Mouse (Mus musculus) CH12.LX (cell line): ENCODE measurements around the gene Gm28048. TPM values are rescaled to one million over a fixed set of nuclear protein-coding genes. Genes with fewer than 3 reads are reported as not detected.

Experiments used
- DNase-seq: peaks from one replicate; pipeline ENCODE4 v3.0.0-alpha.2; 2013; ENCODE audit errors: extremely low read depth
- H3K27ac ChIP-seq: 2 replicates; pipeline ENCODE4 v1.5.1; 2012; ENCODE audit warnings: low read depth, mild to moderate bottlenecking, control low read depth, moderate library complexity; ENCODE audit not compliant: insufficient read depth
- H3K27me3 ChIP-seq: replicated peaks from 2 replicates; pipeline ENCODE3; 2012; ENCODE audit warnings: inconsistent platforms
- H3K36me3 ChIP-seq, 2 experiments: replicated peaks in 1 of 2; 2 replicates each; pipeline versions ENCODE3 to v1.6.1; 2012; ENCODE audit warnings: inconsistent platforms in 1 of 2, low read length in 1 of 2, mild to moderate bottlenecking in 1 of 2, mixed read lengths in 1 of 2, moderate library complexity in 1 of 2; ENCODE audit not compliant: control insufficient read depth in 1 of 2, insufficient read depth in 1 of 2
- H3K4me1 ChIP-seq, 2 experiments: 2 replicates each; pipeline ENCODE4 v1.6.1; 2012; ENCODE audit warnings: inconsistent platforms in 1 of 2, moderate library complexity in 1 of 2; ENCODE audit not compliant: insufficient read depth in 2 of 2, control insufficient read depth in 1 of 2
- H3K4me2 ChIP-seq: 2 replicates; pipeline ENCODE4 v1.6.1; 2012; ENCODE audit warnings: low read depth, mild to moderate bottlenecking, control low read depth; ENCODE audit not compliant: poor library complexity, insufficient read depth, severe bottlenecking
- H3K4me3 ChIP-seq, 3 experiments: fragments of 150-350 bp in 1 of 3; sonication (generic) in 1 of 3; replicated peaks in 1 of 3; 2 replicates each; pipeline versions ENCODE3 to v1.5.1; 2011 to 2012; ENCODE audit warnings: low read depth in 2 of 3, low read length in 2 of 3, mild to moderate bottlenecking in 2 of 3, moderate library complexity in 2 of 3, control low read depth in 1 of 3, improper control_type of control experiment in 1 of 3, inconsistent platforms in 1 of 3, mixed read lengths in 1 of 3; ENCODE audit not compliant: poor library complexity in 1 of 3
- H3K79me2 ChIP-seq: replicated peaks from 2 replicates; pipeline ENCODE4 v1.6.1; 2012; ENCODE audit warnings: mild to moderate bottlenecking, moderate library complexity; ENCODE audit not compliant: control insufficient read depth, poor library complexity, insufficient read depth, severe bottlenecking; ENCODE audit errors: extremely low read depth
- H3K9ac ChIP-seq: 2 replicates; pipeline ENCODE4 v1.6.1; 2012; ENCODE audit warnings: low read depth, mild to moderate bottlenecking, control low read depth, moderate library complexity; ENCODE audit not compliant: insufficient read depth
- H3K9me3 ChIP-seq: replicated peaks from 2 replicates; pipeline ENCODE3; 2012; ENCODE audit warnings: low read length, inconsistent platforms, mixed read lengths
- BHLHE40 ChIP-seq: IDR thresholded peaks from 2 replicates; pipeline ENCODE4 v1.6.1; 2011; ENCODE audit warnings: mild to moderate bottlenecking, low read depth, low read length, improper control_type of control experiment
- CHD1 ChIP-seq: IDR thresholded peaks from 2 replicates; pipeline ENCODE4 v1.6.1; 2012; ENCODE audit warnings: low read depth, low read length, improper control_type of control experiment, inconsistent platforms
- CTCF ChIP-seq, 2 experiments: IDR thresholded peaks in 1 of 2; conservative IDR thresholded peaks in 1 of 2; 2 replicates each; pipeline ENCODE4 v1.5.1; 2011 to 2012; ENCODE audit warnings: low read depth in 2 of 2, low read length in 2 of 2, improper control_type of control experiment in 1 of 2, inconsistent platforms in 1 of 2, mild to moderate bottlenecking in 1 of 2, moderate library complexity in 1 of 2
- E2F4 ChIP-seq: IDR thresholded peaks from 2 replicates; pipeline ENCODE4 v1.6.1; 2011; ENCODE audit warnings: low read depth, low read length, improper control_type of control experiment; ENCODE audit not compliant: insufficient replicate concordance
- ELF1 ChIP-seq: IDR thresholded peaks from 2 replicates; pipeline ENCODE4 v1.6.1; 2014; ENCODE audit warnings: low read depth, mild to moderate bottlenecking, inconsistent platforms, low read length, improper control_type of control experiment
- EP300 ChIP-seq: IDR thresholded peaks from 2 replicates; pipeline ENCODE4 v1.6.1; 2011; ENCODE audit warnings: low read length, improper control_type of control experiment
- ETS1 ChIP-seq: conservative IDR thresholded peaks from 2 replicates; pipeline ENCODE4 v1.6.1; 2012; ENCODE audit warnings: low read depth, mild to moderate bottlenecking, inconsistent platforms, low read length, improper control_type of control experiment, moderate library complexity
- GABPA ChIP-seq: IDR thresholded peaks from 2 replicates; pipeline ENCODE4 v1.6.1; 2012; ENCODE audit warnings: low read depth, low read length, improper control_type of control experiment, inconsistent platforms; ENCODE audit not compliant: insufficient replicate concordance
- HCFC1 ChIP-seq: IDR thresholded peaks from 2 replicates; pipeline ENCODE4 v1.6.1; 2012; ENCODE audit warnings: low read depth, mild to moderate bottlenecking, inconsistent platforms, low read length, improper control_type of control experiment
- IRF4 ChIP-seq: IDR thresholded peaks from 2 replicates; pipeline ENCODE4 v1.6.1; 2014; ENCODE audit warnings: low read depth, mild to moderate bottlenecking, inconsistent platforms, low read length, improper control_type of control experiment
- JUN ChIP-seq: IDR thresholded peaks from 2 replicates; pipeline ENCODE4 v1.6.1; 2011; ENCODE audit warnings: low read depth, mild to moderate bottlenecking, low read length, improper control_type of control experiment, moderate library complexity; ENCODE audit not compliant: insufficient read depth
- JUND ChIP-seq: conservative IDR thresholded peaks from 2 replicates; pipeline ENCODE4 v1.6.1; 2011; ENCODE audit warnings: low read depth, low read length, improper control_type of control experiment
- KAT2A ChIP-seq: IDR thresholded peaks from 2 replicates; pipeline ENCODE4 v1.6.1; 2012; ENCODE audit warnings: low read length, improper control_type of control experiment, inconsistent platforms; ENCODE audit not compliant: insufficient replicate concordance
- MAFK ChIP-seq: IDR thresholded peaks from 2 replicates; pipeline ENCODE4 v1.6.1; 2011; ENCODE audit warnings: low read length, improper control_type of control experiment; ENCODE audit not compliant: insufficient replicate concordance
- MAX ChIP-seq: IDR thresholded peaks from 2 replicates; pipeline ENCODE4 v1.6.1; 2011; ENCODE audit warnings: low read length, improper control_type of control experiment
- MAZ ChIP-seq: IDR thresholded peaks from 2 replicates; pipeline ENCODE4 v1.6.1; 2012; ENCODE audit warnings: low read depth, mild to moderate bottlenecking, inconsistent platforms, low read length, improper control_type of control experiment, moderate library complexity
- MEF2A ChIP-seq: IDR thresholded peaks from 2 replicates; pipeline ENCODE4 v1.6.1; 2014; ENCODE audit warnings: low read depth, mild to moderate bottlenecking, inconsistent platforms, low read length, improper control_type of control experiment, borderline replicate concordance
- MXI1 ChIP-seq: IDR thresholded peaks from 2 replicates; pipeline ENCODE4 v1.6.1; 2011; ENCODE audit warnings: mild to moderate bottlenecking, low read depth, low read length, improper control_type of control experiment
- MYC ChIP-seq: IDR thresholded peaks from 2 replicates; pipeline ENCODE4 v1.6.1; 2011; ENCODE audit warnings: low read depth, mild to moderate bottlenecking, improper control_type of control experiment, low read length
- NELFE ChIP-seq: IDR thresholded peaks from 2 replicates; pipeline ENCODE4 v1.6.1; 2011; ENCODE audit warnings: low read depth, low read length, improper control_type of control experiment
- NRF1 ChIP-seq: IDR thresholded peaks from 2 replicates; pipeline ENCODE4 v1.6.1; 2014; ENCODE audit warnings: low read depth, mild to moderate bottlenecking, inconsistent platforms, low read length, improper control_type of control experiment, moderate library complexity
- POLR2AphosphoS2 ChIP-seq: IDR thresholded peaks from 2 replicates; pipeline ENCODE4 v1.6.1; 2011; ENCODE audit warnings: low read depth, low read length, improper control_type of control experiment
- RAD21 ChIP-seq: IDR thresholded peaks from 2 replicates; pipeline ENCODE4 v1.6.1; 2011; ENCODE audit warnings: low read depth, mild to moderate bottlenecking, low read length, improper control_type of control experiment, moderate library complexity
- SIN3A ChIP-seq: IDR thresholded peaks from 2 replicates; pipeline ENCODE4 v1.6.1; 2012; ENCODE audit warnings: low read length, improper control_type of control experiment, inconsistent platforms
- TBP ChIP-seq: conservative IDR thresholded peaks from 2 replicates; pipeline ENCODE4 v1.6.1; 2011; ENCODE audit warnings: low read depth, low read length, improper control_type of control experiment
- TCF12 ChIP-seq: IDR thresholded peaks from 2 replicates; pipeline ENCODE4 v1.6.1; 2014; ENCODE audit warnings: low read depth, mild to moderate bottlenecking, inconsistent platforms, low read length, improper control_type of control experiment
- UBTF ChIP-seq: IDR thresholded peaks from 2 replicates; pipeline ENCODE4 v1.6.1; 2012; ENCODE audit warnings: low read depth, mild to moderate bottlenecking, inconsistent platforms, low read length, improper control_type of control experiment, moderate library complexity
- ZC3H11A ChIP-seq: IDR thresholded peaks from 2 replicates; pipeline ENCODE4 v1.6.1; 2012; ENCODE audit warnings: low read depth, mild to moderate bottlenecking, inconsistent platforms, low read length, improper control_type of control experiment
- ZMIZ1 ChIP-seq: IDR thresholded peaks from 2 replicates; pipeline ENCODE4 v1.6.1; 2012; ENCODE audit warnings: low read depth, mild to moderate bottlenecking, inconsistent platforms, low read length, improper control_type of control experiment
- dilution Hi-C: fragments of 300-500 bp; cut with MboI; formaldehyde crosslinking; loops from 2 replicates; pipeline ENCODE4 v1.14.3; 2020; ENCODE audit warnings: low sequenced_read_pairs; ENCODE audit not compliant: extremely low pct_unique_long_range_greater_than_20kb, extremely low pct_ligation_motif_present
- in situ Hi-C: fragments of 300-500 bp; cut with MboI; formaldehyde crosslinking; loops from 3 replicates; pipeline ENCODE4 v1.14.3; 2019; ENCODE audit warnings: low sequenced_read_pairs, low pct_ligation_motif_present, low pct_unique_long_range_greater_than_20kb, mixed read lengths
- polyA plus RNA-seq: library from polyadenylated mRNA; unstranded; fragments of >175 nt; gene quantifications from 2 replicates; pipeline ENCODE4 v1.2.1, GENCODE M21; 2012; ENCODE audit warnings: low read depth; ENCODE audit not compliant: insufficient read length
- total RNA-seq, 2 experiments: library from RNA; depleted of rRNA; stranded (reverse); fragments of 300-350 nt in 1 of 2; fragments of >200 nt in 1 of 2; gene quantifications; 2 replicates each; pipeline ENCODE4 v1.2.3; 2012 to 2014

The Gm28048 gene
- total and polyA plus RNA-seq, 3 experiments: 32.6 to 93.3 (median 59.5) TPM

DNA sequence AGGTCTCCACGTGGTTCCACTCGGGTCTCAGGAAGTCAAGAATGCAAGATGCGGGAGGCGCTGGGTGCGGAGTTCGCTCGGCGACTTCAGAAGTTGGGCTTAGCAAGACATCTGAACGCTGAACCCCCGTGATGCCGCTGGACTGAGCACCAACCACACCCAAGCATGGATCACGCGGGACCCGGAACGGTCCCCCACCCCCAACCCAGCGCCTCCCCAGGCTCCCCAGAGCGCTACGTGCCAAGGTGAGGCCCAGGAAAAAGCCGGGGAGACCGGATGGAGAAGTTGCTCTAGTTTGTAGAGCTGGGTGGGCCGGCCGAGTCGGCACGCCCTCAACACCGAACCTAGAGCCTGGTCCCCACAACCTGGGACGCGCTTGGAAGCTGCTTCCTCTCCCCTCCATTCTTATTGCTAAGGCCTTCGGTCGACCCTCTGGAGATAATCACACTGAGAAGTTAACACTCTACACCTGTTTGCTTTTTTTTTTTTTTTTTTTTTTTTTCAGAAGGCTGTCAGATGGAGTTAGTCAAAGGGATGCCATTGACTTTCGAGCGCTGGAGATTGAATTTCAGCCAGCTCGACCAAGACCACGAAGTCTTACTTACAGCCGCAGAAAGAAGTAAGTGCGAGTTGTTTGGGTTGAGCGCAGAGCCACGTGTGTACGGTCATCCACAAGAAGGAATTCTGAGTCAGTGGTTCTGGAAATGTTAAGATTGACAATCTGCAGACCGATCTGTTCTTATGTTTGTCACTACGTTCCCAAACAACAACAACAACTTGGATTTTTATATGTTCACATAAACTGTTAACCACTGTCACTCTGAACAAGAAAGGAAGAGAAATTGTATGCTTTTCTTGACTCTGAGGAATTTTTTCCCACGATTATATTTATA, 121.3 kb downstream of the Gm28048 start, which contains the start of gene B3gnt2 (continued):
- peak; percentile 65; the same call in 1 of the 2 replicates for TF ChIP-seq TCF12
- no peak for TF ChIP-seq NELFE
- TF ChIP-seq MEF2A: peak; percentile 57; the same call in 1 of the 2 replicates
- peak; percentile 88 for TF ChIP-seq MAX
- TF ChIP-seq BHLHE40: peak; percentile 66
- TF ChIP-seq KAT2A: 0 out of 2 replicates have a peak, but pooled peaks have one; percentile 59
- TF ChIP-seq JUND: no peak
- TF ChIP-seq MXI1: peak; percentile 80
- TF ChIP-seq POLR2AphosphoS2: 0 out of 2 replicates have a peak, but pooled peaks have one; percentile 13
- TF ChIP-seq SIN3A: peak; percentile 84
- TF ChIP-seq TBP: peak; percentile 57; the same call in 1 of the 2 replicates
- peak; percentile 62; the same call in 1 of the 2 replicates for TF ChIP-seq CHD1
- no peak for TF ChIP-seq ZC3H11A
- TF ChIP-seq IRF4: 0 out of 2 replicates have a peak, but pooled peaks have one; percentile 9
- TF ChIP-seq MAZ: peak; percentile 22; the same call in 1 of the 2 replicates
- no peak for TF ChIP-seq E2F4
- peak; percentile 5 for TF ChIP-seq ZMIZ1
- TF ChIP-seq EP300: no peak
- no peak for TF ChIP-seq JUN

DNA sequence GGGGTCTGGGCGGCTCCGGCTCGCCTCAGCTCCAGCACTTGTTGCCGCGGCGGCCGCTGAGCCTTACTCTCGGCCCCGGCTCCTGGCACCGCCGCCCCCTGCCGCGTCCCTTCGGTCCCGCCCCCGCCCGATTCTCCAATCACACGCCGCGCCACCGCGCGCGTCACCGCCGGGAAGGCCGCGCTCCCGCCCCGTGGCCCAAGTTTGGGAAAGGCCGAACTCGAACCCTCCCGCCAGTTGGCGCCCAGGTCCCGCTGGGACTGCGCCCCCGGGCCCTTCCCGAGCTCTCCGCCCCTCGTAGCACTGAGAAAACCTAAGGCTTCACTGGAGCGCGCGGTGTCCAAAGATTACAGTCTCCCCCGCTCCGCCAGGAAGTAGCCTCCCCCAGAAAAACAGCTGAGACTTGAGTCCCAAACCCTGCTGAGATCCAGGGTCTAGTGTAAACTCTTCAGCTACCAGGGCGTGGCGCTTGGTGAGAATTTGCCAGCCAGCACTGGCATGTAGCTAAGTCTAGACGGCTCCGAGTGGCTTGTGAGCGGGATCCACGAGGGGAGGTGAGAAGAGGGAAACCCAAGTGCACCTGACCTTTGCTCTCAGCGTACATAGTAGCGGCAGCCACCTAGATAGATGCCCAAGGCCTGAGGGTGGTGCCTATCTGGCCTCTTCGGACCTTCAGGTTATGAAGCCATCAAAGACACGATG, 122.1 kb downstream of the Gm28048 start:
- peak overlapping the region; percentile 83 to 89 (median 84) for H3K4me3 ChIP-seq
- H3K27ac ChIP-seq: peak overlapping the region; percentile 88
- H3K36me3 ChIP-seq: peaks cover 0 to 5% of the 10 kb centered on the region in 2 experiments
- in situ Hi-C loops (loop anchor here (5.0 kb wide), 1 partner anchor 222 kb away; no protein-coding TSS in a partner anchor), dilution Hi-C loops (no loop called here)
- DNase-seq: peak; percentile 96
- no peaks in the 10 kb centered on the region for H3K9me3 ChIP-seq
- H3K4me2 ChIP-seq: peak overlapping the region; percentile 75
- peaks cover 15 to 38% of the 10 kb centered on the region in 2 experiments for H3K4me1 ChIP-seq
- no peaks in the 10 kb centered on the region for H3K27me3 ChIP-seq
- peaks cover 55% of the 10 kb centered on the region for H3K79me2 ChIP-seq
- peak overlapping the region; percentile 85 for H3K9ac ChIP-seq
- TF ChIP-seq JUN: no peak; the same call in 1 of the 2 replicates
- TF ChIP-seq MAZ: peak; percentile 64
- peak; percentile 85; the same call in 1 of the 2 replicates for TF ChIP-seq ZMIZ1
- peak; percentile 94; the same call in 1 of the 2 replicates for TF ChIP-seq MYC
- TF ChIP-seq UBTF: peak; percentile 19
- peak; percentile 82; the same call in 1 of the 2 replicates for TF ChIP-seq POLR2AphosphoS2
- TF ChIP-seq HCFC1: peak; percentile 33
- TF ChIP-seq NRF1: 0 out of 2 replicates have a peak, but pooled peaks have one; percentile 13
- TF ChIP-seq ETS1: peak; percentile 63
- peak; percentile 94 for TF ChIP-seq MAX
- TF ChIP-seq RAD21: peak; percentile 50
- peak; percentile 32; the same call in 1 of the 2 replicates for TF ChIP-seq MAFK
- 0 out of 2 replicates have a peak, but pooled peaks have one; percentile 26 for TF ChIP-seq KAT2A
- peak in 1 of 2 experiments; percentile 68; a peak in 2 of 4 replicates for TF ChIP-seq CTCF (conservative IDR thresholded peaks at IDR 0.05 in 1 of 2, IDR thresholded peaks at IDR 0.05 in 1 of 2; ENCODE audit: low read depth in 2 of 2, low read length in 2 of 2)
- TF ChIP-seq ELF1: peak; percentile 64
- peak; percentile 96 for TF ChIP-seq MXI1
- no peak for TF ChIP-seq GABPA
- TF ChIP-seq EP300: no peak; the same call in 1 of the 2 replicates
- TF ChIP-seq ZC3H11A: no peak
- peak; percentile 20; the same call in 1 of the 2 replicates for TF ChIP-seq CHD1
